Mouse (Mus musculus): Measurements from ENCODE around the gene Nckap1.

DNA sequence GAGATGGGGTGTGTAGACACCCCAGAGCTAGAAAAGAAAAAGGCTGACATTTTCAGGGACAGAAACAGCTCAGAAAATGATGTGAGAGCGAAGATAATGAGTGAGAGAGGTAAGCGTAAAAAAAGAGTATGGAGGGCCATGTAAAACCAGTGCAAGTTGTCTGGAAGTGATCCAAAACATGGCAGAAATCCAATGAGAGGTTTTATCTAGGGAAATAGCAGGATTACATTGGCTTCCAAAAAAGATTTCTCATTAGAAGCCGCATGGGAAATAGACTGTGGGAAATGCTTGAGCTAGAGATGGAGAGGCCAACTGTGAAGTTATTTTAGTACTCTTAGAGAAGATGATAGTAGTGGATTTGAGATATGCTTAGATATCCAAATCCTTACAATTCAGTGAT, 40.7 kb upstream of the Nckap1 start:
- TF ChIP-seq CTCF (IDR thresholded peaks at IDR 0.05; ENCODE audit: control insufficient read depth, insufficient read depth, insufficient replicate concordance, low read depth, low read length) (no peak), POLR2A (IDR thresholded peaks at IDR 0.05; ENCODE audit: control insufficient read depth, low read depth, low read length) (no peak)
